Mouse (Mus musculus): Measurements from ENCODE around the gene Dapk3. TPM values are rescaled to one million over a fixed set of nuclear protein-coding genes. Genes with fewer than 3 reads are reported as not detected.
"Not testable (repeated sequence)": the region's sequence is repeated elsewhere in the genome, so short reads cannot be mapped to it uniquely, and the experiment has no call there.

The Dapk3 gene
- polyA plus RNA-seq, 1 experiment from 2014 or later, result 67.7 TPM

GRCm38 (mm10) chr10:81152609-81153008 lies 30.2 kb upstream of the Dapk3 start:
- H3K9ac ChIP-seq, result no peak overlapping the region
- WGBS, result 67% methylated on average over 12 of the region's 12 CpGs
- no peak overlapping the region for H3K4me2 ChIP-seq (replicated peaks)
- H3K27me3 ChIP-seq, result no peaks in the 10 kb centered on the region
- no peak for ATAC-seq (ENCODE audit: insufficient number of reproducible peaks, low FRiP score, low TSS enrichment, low read depth)
- H3K4me1 ChIP-seq, result peaks cover 10% of the 10 kb centered on the region; the same call in 1 of the 2 replicates
- H3K27ac ChIP-seq (replicated peaks), result no peak overlapping the region; the same call in 1 of the 2 replicates
- peaks cover 82% of the 10 kb centered on the region for H3K36me3 ChIP-seq
- no peak overlapping the region for H3K4me3 ChIP-seq (replicated peaks)
- no peaks in the 10 kb centered on the region for H3K9me3 ChIP-seq (replicated peaks)

GRCm38 (mm10) chr10:81154313-81154712 lies 28.5 kb upstream of the Dapk3 start:
- Histone ChIP-seq H3K9ac (no peak overlapping the region), H3K9me3 (replicated peaks) (no peaks in the 10 kb centered on the region), H3K27ac (replicated peaks) (peak overlapping the region; percentile 18; the same call in 1 of the 2 replicates), H3K4me1 (peaks cover 10% of the 10 kb centered on the region; the same call in 1 of the 2 replicates), H3K4me2 (replicated peaks) (no peak overlapping the region), H3K36me3 (peaks cover 80% of the 10 kb centered on the region), H3K27me3 (no peaks in the 10 kb centered on the region), H3K4me3 (replicated peaks) (no peak overlapping the region)
- WGBS, result 88% methylated on average over 12 of the region's 12 CpGs
- no peak for ATAC-seq (ENCODE audit: insufficient number of reproducible peaks, low FRiP score, low TSS enrichment, low read depth)

DNA sequence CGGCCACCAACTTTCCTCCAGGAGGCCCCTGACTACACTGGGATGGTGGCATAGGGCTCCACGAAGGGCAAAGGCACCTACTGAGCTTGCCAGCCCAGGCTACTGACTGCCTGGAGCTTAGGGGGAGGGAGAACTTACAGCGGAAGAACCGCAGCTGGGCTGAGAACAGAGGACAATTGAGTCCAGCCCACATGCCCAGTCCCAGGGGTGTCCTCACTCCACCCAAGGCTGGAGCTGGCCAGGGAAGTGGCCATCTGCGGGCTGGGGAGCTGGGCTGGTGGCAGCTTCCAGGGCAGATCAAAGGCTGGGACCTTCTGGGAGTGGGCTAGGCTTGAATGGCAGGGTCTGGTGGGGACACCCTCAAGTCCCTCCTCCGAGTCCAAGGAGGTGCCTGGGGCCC lies 28.1 kb upstream of the Dapk3 start:
- Histone ChIP-seq H3K27ac (replicated peaks) (peak overlapping the region; percentile 18), H3K4me2 (replicated peaks) (no peak overlapping the region), H3K4me3 (replicated peaks) (no peak overlapping the region), H3K4me1 (peaks cover 10% of the 10 kb centered on the region; the same call in 1 of the 2 replicates), H3K36me3 (peaks cover 77% of the 10 kb centered on the region), H3K9ac (no peak overlapping the region), H3K27me3 (no peaks in the 10 kb centered on the region), H3K9me3 (replicated peaks) (no peaks in the 10 kb centered on the region)
- no peak for ATAC-seq (ENCODE audit: insufficient number of reproducible peaks, low FRiP score, low TSS enrichment, low read depth)
- 64% methylated on average over 6 of the region's 6 CpGs for WGBS

DNA sequence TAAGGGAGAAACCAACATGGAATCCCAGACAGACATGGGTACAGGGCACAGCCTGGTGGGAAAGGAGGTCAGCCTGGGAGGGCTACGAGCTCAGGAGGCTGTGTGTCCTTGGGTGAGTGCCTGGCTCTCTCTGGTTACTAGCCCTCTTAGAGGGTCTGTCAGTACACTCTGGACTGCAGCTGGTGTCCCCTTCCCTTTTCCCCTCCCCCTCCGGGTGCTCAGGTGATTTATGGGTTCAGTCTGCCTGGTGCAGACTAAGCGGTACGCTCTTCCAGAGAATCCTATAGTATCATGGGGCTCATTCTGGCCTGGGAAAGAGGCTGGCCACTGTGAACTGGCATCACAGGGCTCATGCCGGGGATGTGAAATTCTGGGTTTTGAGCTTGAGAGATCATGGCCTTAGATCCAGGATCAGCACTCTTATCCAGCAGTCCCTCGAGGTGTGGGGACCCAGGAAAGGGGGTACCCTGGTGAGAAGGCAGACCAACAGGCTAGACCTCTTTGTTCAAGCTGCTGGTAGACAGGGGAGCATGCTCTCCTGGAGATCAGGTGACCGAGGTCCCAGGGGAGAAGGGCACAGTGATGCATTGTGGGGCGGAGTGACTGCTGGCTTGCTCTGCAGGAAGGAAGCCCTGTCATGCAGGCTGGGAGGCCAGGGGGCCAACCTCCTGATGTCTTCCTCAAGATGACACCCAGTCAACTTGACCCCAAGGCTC lies 21.0 kb upstream of the Dapk3 start:
- no peaks in the 10 kb centered on the region for H3K9me3 ChIP-seq (replicated peaks)
- no peak overlapping the region for H3K4me2 ChIP-seq (replicated peaks)
- ATAC-seq (ENCODE audit: insufficient number of reproducible peaks, low FRiP score, low TSS enrichment, low read depth), result no peak
- H3K9ac ChIP-seq, result no peak overlapping the region
- H3K27ac ChIP-seq (replicated peaks), result no peak overlapping the region
- no peaks in the 10 kb centered on the region for H3K27me3 ChIP-seq
- H3K4me1 ChIP-seq, result peaks cover 10% of the 10 kb centered on the region
- peaks cover 69% of the 10 kb centered on the region for H3K36me3 ChIP-seq
- no peak overlapping the region for H3K4me3 ChIP-seq (replicated peaks)
- 88% methylated on average over 8 of the region's 8 CpGs for WGBS

- ATAC-seq (ENCODE audit: insufficient number of reproducible peaks, low FRiP score, low TSS enrichment, low read depth), result no peak
- WGBS, result 72% methylated on average over 2 of the region's 2 CpGs
These were observed 20.5 kb upstream of the Dapk3 start for GRCm38 (mm10) chr10:81162318-81162652.

GRCm38 (mm10) chr10:81165118-81165517 lies 17.7 kb upstream of the Dapk3 start:
- Histone ChIP-seq H3K4me2 (replicated peaks) (no peak overlapping the region), H3K27ac (replicated peaks) (no peak overlapping the region), H3K36me3 (peaks cover 40% of the 10 kb centered on the region), H3K27me3 (no peaks in the 10 kb centered on the region), H3K9me3 (replicated peaks) (no peaks in the 10 kb centered on the region), H3K4me3 (replicated peaks) (no peak overlapping the region), H3K9ac (no peak overlapping the region), H3K4me1 (peaks cover 23% of the 10 kb centered on the region)
- WGBS, result 80% methylated on average over 8 of the region's 8 CpGs
- ATAC-seq (ENCODE audit: insufficient number of reproducible peaks, low FRiP score, low TSS enrichment, low read depth), result no peak

More at GRCm38 (mm10) chr10:81162318-81162652, 20.5 kb upstream of the Dapk3 start:
- no peaks in the 10 kb centered on the region for H3K27me3 ChIP-seq
- H3K36me3 ChIP-seq, result peaks cover 64% of the 10 kb centered on the region
- H3K4me1 ChIP-seq, result peaks cover 14% of the 10 kb centered on the region
- no peak overlapping the region for H3K9ac ChIP-seq
- no peak overlapping the region for H3K27ac ChIP-seq (replicated peaks)
- H3K4me2 ChIP-seq (replicated peaks), result no peak overlapping the region
- H3K9me3 ChIP-seq (replicated peaks), result no peaks in the 10 kb centered on the region
- H3K4me3 ChIP-seq (replicated peaks), result no peak overlapping the region

- peak within 1 kb of the TSS; percentile 65 for H3K4me2 ChIP-seq (replicated peaks)
- H3K9me3 ChIP-seq (replicated peaks), result no peaks in the 10 kb centered on the region
- H3K36me3 ChIP-seq, result peaks cover 17% of the 10 kb centered on the region
- peak within 1 kb of the TSS; percentile 72 for H3K4me3 ChIP-seq (replicated peaks)
- H3K9ac ChIP-seq, result peak within 1 kb of the TSS; percentile 72
- H3K27me3 ChIP-seq, result no peaks in the 10 kb centered on the region
- peak; percentile 89 for ATAC-seq (ENCODE audit: insufficient number of reproducible peaks, low FRiP score, low TSS enrichment, low read depth)
- H3K4me1 ChIP-seq, result peaks cover 19% of the 10 kb centered on the region
- H3K27ac ChIP-seq (replicated peaks), result peak within 1 kb of the TSS; percentile 89
- WGBS, result under 1% methylated on average over 63 of the region's 64 CpGs
These were observed 15.4 kb upstream of the Dapk3 start, which contains the start of gene Pias4 for GRCm38 (mm10) chr10:81167200-81168086. TSS of gene Pias4 (minus strand) at chr10:81167923.

- Histone ChIP-seq H3K9ac (no peak overlapping the region; the same call in 1 of the 2 replicates), H3K27me3 (no peaks in the 10 kb centered on the region), H3K4me1 (peaks cover 19% of the 10 kb centered on the region), H3K4me3 (replicated peaks) (peak overlapping the region; percentile 72), H3K4me2 (replicated peaks) (peak overlapping the region; percentile 65), H3K27ac (replicated peaks) (peak overlapping the region; percentile 89), H3K9me3 (replicated peaks) (no peaks in the 10 kb centered on the region), H3K36me3 (peaks cover 13% of the 10 kb centered on the region)
- 7% methylated on average over 5 of the region's 5 CpGs for WGBS
- peak; percentile 52 for ATAC-seq (ENCODE audit: insufficient number of reproducible peaks, low FRiP score, low TSS enrichment, low read depth)
These were observed 14.7 kb upstream of the Dapk3 start for GRCm38 (mm10) chr10:81168087-81168431.

DNA sequence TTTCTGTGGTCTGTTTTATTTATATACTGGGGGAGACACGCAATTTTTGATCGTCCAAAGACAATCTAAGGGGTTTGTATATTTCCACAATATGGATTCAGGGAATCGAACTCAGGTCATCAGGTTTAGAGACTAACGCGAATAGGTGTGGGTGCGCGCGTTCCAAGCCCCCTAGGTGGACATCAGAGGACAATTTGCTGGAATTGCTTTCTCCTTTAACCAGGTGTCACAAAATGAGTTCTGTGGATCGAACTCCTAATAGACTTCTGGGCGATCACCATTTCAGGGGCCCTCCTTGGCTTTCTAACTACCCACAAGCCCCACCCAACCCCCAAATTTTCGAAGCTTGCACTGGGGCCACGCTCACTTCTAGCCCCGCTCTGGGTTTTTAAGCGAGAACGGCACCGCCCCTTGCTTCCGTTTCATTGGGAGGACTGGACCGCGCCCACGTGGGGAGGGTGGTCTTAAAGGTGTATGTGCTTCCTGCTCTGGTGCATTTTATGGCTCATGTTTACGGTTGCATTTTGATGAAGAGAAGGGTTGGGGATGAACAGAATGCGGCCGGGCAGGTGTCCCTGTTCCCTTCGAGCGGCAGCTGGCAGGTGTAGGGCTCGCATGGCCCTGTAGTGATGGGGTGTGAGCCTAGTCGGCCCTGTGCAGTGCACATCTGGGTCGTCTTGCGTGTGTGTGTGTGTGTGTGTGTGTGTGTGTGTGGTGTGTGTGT lies 14.1 kb upstream of the Dapk3 start:
- Histone ChIP-seq H3K36me3 (peaks cover 7% of the 10 kb centered on the region), H3K4me2 (replicated peaks) (peak overlapping the region; percentile 65), H3K4me1 (peaks cover 24% of the 10 kb centered on the region), H3K4me3 (replicated peaks) (peak overlapping the region; percentile 72), H3K9me3 (replicated peaks) (no peaks in the 10 kb centered on the region), H3K27ac (replicated peaks) (peak overlapping the region; percentile 89), H3K9ac (0 out of 2 replicates have a peak overlapping the region, but pooled peaks have one; percentile 4), H3K27me3 (no peaks in the 10 kb centered on the region)
- 2% methylated on average over 29 of the region's 29 CpGs for WGBS
- peak; percentile 51 for ATAC-seq (ENCODE audit: insufficient number of reproducible peaks, low FRiP score, low TSS enrichment, low read depth)

- not testable (repeated sequence) for H3K9ac ChIP-seq; ATAC-seq (ENCODE audit: insufficient number of reproducible peaks, low FRiP score, low TSS enrichment, low read depth); H3K27me3 ChIP-seq; H3K27ac ChIP-seq (replicated peaks); H3K9me3 ChIP-seq (replicated peaks); H3K36me3 ChIP-seq
- 0 out of 2 replicates have a peak overlapping the region, but pooled peaks have one; percentile 6 for H3K4me3 ChIP-seq (replicated peaks)
- H3K4me1 ChIP-seq, result peaks cover 30% of the 10 kb centered on the region
- 33% methylated on average over 9 of the region's 14 CpGs for WGBS
- peak overlapping the region; percentile 65 for H3K4me2 ChIP-seq (replicated peaks)
These were observed 13.3 kb upstream of the Dapk3 start for GRCm38 (mm10) chr10:81169411-81169900.

Data from embryonic facial prominence, embryonic 15.5 days (tissue).